Mouse (Mus musculus): Measurements from ENCODE around the gene Slc9a1. TPM values are rescaled to one million over a fixed set of nuclear protein-coding genes. Genes with fewer than 3 reads are reported as not detected.
A peak's percentile ranks its signal among the peaks of the same experiment; 100 is the strongest.

Gene Slc9a1
- polyA plus RNA-seq, 1 experiment from 2014 or later: 6.1 TPM

GRCm38 (mm10) chr4:133397961-133398360 is 28.5 kb downstream of the Slc9a1 start:
- no peak overlapping the region for H3K9ac ChIP-seq (ENCODE audit: low read depth, low read length)
- no peak overlapping the region for H3K4me2 ChIP-seq (replicated peaks; ENCODE audit: low read depth)
- H3K4me3 ChIP-seq (ENCODE audit: low read depth, low read length): no peak overlapping the region
- ATAC-seq: no peak
- H3K9me3 ChIP-seq (ENCODE audit: control insufficient read depth): no peaks in the 10 kb centered on the region
- H3K27me3 ChIP-seq (replicated peaks; ENCODE audit: control insufficient read depth, insufficient read depth, low read length): no peaks in the 10 kb centered on the region
- H3K4me1 ChIP-seq (replicated peaks; ENCODE audit: control insufficient read depth, insufficient read depth, low read length): peaks cover 3% of the 10 kb centered on the region; the same call in 1 of the 2 replicates
- WGBS: 84% methylated on average over 8 of the region's 8 CpGs
- no peak overlapping the region for H3K27ac ChIP-seq (ENCODE audit: low read depth, low read length)
- H3K36me3 ChIP-seq (ENCODE audit: control insufficient read depth, insufficient read depth): no peaks in the 10 kb centered on the region
- TF ChIP-seq CTCF (IDR thresholded peaks at IDR 0.05; ENCODE audit: low read depth): no peak

GRCm38 (mm10) chr4:133398619-133399018 is 29.1 kb downstream of the Slc9a1 start:
- no peak for TF ChIP-seq CTCF (IDR thresholded peaks at IDR 0.05; ENCODE audit: low read depth)
- peaks cover 3% of the 10 kb centered on the region; the same call in 1 of the 2 replicates for H3K4me1 ChIP-seq (replicated peaks; ENCODE audit: control insufficient read depth, insufficient read depth, low read length)

GRCm38 (mm10) chr4:133399509-133399908 is 30.0 kb downstream of the Slc9a1 start:
- Histone ChIP-seq H3K4me3 (ENCODE audit: low read depth, low read length) (no peak overlapping the region), H3K36me3 (ENCODE audit: control insufficient read depth, insufficient read depth) (no peaks in the 10 kb centered on the region), H3K27me3 (replicated peaks; ENCODE audit: control insufficient read depth, insufficient read depth, low read length) (no peaks in the 10 kb centered on the region), H3K9me3 (ENCODE audit: control insufficient read depth) (no peaks in the 10 kb centered on the region), H3K4me1 (replicated peaks; ENCODE audit: control insufficient read depth, insufficient read depth, low read length) (peaks cover under 1% of the 10 kb centered on the region; the same call in 1 of the 2 replicates), H3K4me2 (replicated peaks; ENCODE audit: low read depth) (no peak overlapping the region), H3K27ac (ENCODE audit: low read depth, low read length) (no peak overlapping the region), H3K9ac (ENCODE audit: low read depth, low read length) (no peak overlapping the region)
- 86% methylated on average over 6 of the region's 6 CpGs for WGBS
- no peak for ATAC-seq
- no peak for TF ChIP-seq CTCF (IDR thresholded peaks at IDR 0.05; ENCODE audit: low read depth)

More at GRCm38 (mm10) chr4:133398619-133399018, 29.1 kb downstream of the Slc9a1 start:
- H3K36me3 ChIP-seq (ENCODE audit: control insufficient read depth, insufficient read depth): no peaks in the 10 kb centered on the region
- no peak for ATAC-seq
- no peak overlapping the region for H3K27ac ChIP-seq (ENCODE audit: low read depth, low read length)
- no peak overlapping the region for H3K4me3 ChIP-seq (ENCODE audit: low read depth, low read length)
- H3K9ac ChIP-seq (ENCODE audit: low read depth, low read length): no peak overlapping the region
- no peaks in the 10 kb centered on the region for H3K9me3 ChIP-seq (ENCODE audit: control insufficient read depth)
- WGBS: 82% methylated on average over 5 of the region's 5 CpGs
- no peaks in the 10 kb centered on the region for H3K27me3 ChIP-seq (replicated peaks; ENCODE audit: control insufficient read depth, insufficient read depth, low read length)
- H3K4me2 ChIP-seq (replicated peaks; ENCODE audit: low read depth): no peak overlapping the region

- no peaks in the 10 kb centered on the region for H3K36me3 ChIP-seq (ENCODE audit: control insufficient read depth, insufficient read depth)
- no peaks in the 10 kb centered on the region for H3K27me3 ChIP-seq (replicated peaks; ENCODE audit: control insufficient read depth, insufficient read depth, low read length)
- no peak overlapping the region for H3K4me2 ChIP-seq (replicated peaks; ENCODE audit: low read depth)
- WGBS: 74% methylated on average over 7 of the region's 7 CpGs
- ATAC-seq: no peak
- no peaks in the 10 kb centered on the region for H3K9me3 ChIP-seq (ENCODE audit: control insufficient read depth)
- H3K27ac ChIP-seq (ENCODE audit: low read depth, low read length): no peak overlapping the region
- no peak for TF ChIP-seq CTCF (IDR thresholded peaks at IDR 0.05; ENCODE audit: low read depth)
- no peaks in the 10 kb centered on the region for H3K4me1 ChIP-seq (replicated peaks; ENCODE audit: control insufficient read depth, insufficient read depth, low read length)
- H3K9ac ChIP-seq (ENCODE audit: low read depth, low read length): no peak overlapping the region
- H3K4me3 ChIP-seq (ENCODE audit: low read depth, low read length): no peak overlapping the region
These were observed 30.6 kb downstream of the Slc9a1 start for GRCm38 (mm10) chr4:133400098-133400497.

GRCm38 (mm10) chr4:133402011-133402410 is 32.5 kb downstream of the Slc9a1 start:
- H3K4me2 ChIP-seq (replicated peaks; ENCODE audit: low read depth): peak overlapping the region; percentile 38; the same call in 1 of the 2 replicates
- H3K9ac ChIP-seq (ENCODE audit: low read depth, low read length): no peak overlapping the region
- no peak for TF ChIP-seq CTCF (IDR thresholded peaks at IDR 0.05; ENCODE audit: low read depth)
- H3K4me3 ChIP-seq (ENCODE audit: low read depth, low read length): no peak overlapping the region
- WGBS: 37% methylated on average over 13 of the region's 13 CpGs
- no peaks in the 10 kb centered on the region for H3K9me3 ChIP-seq (ENCODE audit: control insufficient read depth)
- no peak overlapping the region for H3K27ac ChIP-seq (ENCODE audit: low read depth, low read length)
- no peaks in the 10 kb centered on the region for H3K36me3 ChIP-seq (ENCODE audit: control insufficient read depth, insufficient read depth)
- H3K4me1 ChIP-seq (replicated peaks; ENCODE audit: control insufficient read depth, insufficient read depth, low read length): no peaks in the 10 kb centered on the region; the same call in 1 of the 2 replicates
- ATAC-seq: no peak
- no peaks in the 10 kb centered on the region for H3K27me3 ChIP-seq (replicated peaks; ENCODE audit: control insufficient read depth, insufficient read depth, low read length)

GRCm38 (mm10) chr4:133403611-133404228 is 34.2 kb downstream of the Slc9a1 start:
- H3K9ac ChIP-seq (ENCODE audit: low read depth, low read length): no peak overlapping the region
- no peak for ATAC-seq
- H3K27me3 ChIP-seq (replicated peaks; ENCODE audit: control insufficient read depth, insufficient read depth, low read length): no peaks in the 10 kb centered on the region
- H3K4me2 ChIP-seq (replicated peaks; ENCODE audit: low read depth): no peak overlapping the region
- H3K4me3 ChIP-seq (ENCODE audit: low read depth, low read length): no peak overlapping the region
- H3K27ac ChIP-seq (ENCODE audit: low read depth, low read length): no peak overlapping the region
- H3K36me3 ChIP-seq (ENCODE audit: control insufficient read depth, insufficient read depth): no peaks in the 10 kb centered on the region
- TF ChIP-seq CTCF (IDR thresholded peaks at IDR 0.05; ENCODE audit: low read depth): no peak
- WGBS: 92% methylated on average over 9 of the region's 9 CpGs
- no peaks in the 10 kb centered on the region; the same call in 1 of the 2 replicates for H3K4me1 ChIP-seq (replicated peaks; ENCODE audit: control insufficient read depth, insufficient read depth, low read length)
- H3K9me3 ChIP-seq (ENCODE audit: control insufficient read depth): no peaks in the 10 kb centered on the region

Measured in intestine, postnatal 0 days (tissue).